Comparison of ENCODE assay signal across 8 mouse cellular contexts in genomic region chr2:29618926-29619483, GRCm38 (mm10). TPM values are rescaled to one million over a fixed set of nuclear protein-coding genes. Genes with fewer than 3 reads are reported as not detected.
DNase-seq lines count a peak whose midpoint lies in the region; ATAC-seq and TF ChIP-seq lines count a peak whose summit lies in the region.

No protein-coding gene starts in this region.

- no peak overlapping the region for H3K9ac ChIP-seq in neural tube, embryonic 13.5 days
- no peak overlapping the region; the same call in 1 of the 2 replicates for H3K9ac ChIP-seq in hindbrain, embryonic 16.5 days (ENCODE audit: low read depth, low read length)
- no peak overlapping the region for H3K9ac ChIP-seq in midbrain, postnatal 0 days (replicated peaks; ENCODE audit: low read length, poor library complexity, severe bottlenecking)

- H3K4me3 ChIP-seq in neural tube, embryonic 13.5 days: peak overlapping the region; percentile 85
- peak overlapping the region; percentile 83 for H3K4me3 ChIP-seq in erythroblast, embryonic 14.5 days (replicated peaks)
- H3K4me3 ChIP-seq in hindbrain, embryonic 16.5 days (ENCODE audit: low read length): peak overlapping the region; percentile 84; the same call in 1 of the 2 replicates
- peak overlapping the region; percentile 86; the same call in 1 of the 2 replicates for H3K4me3 ChIP-seq in midbrain, postnatal 0 days (ENCODE audit: low read depth, low read length)

- no peaks in the 10 kb centered on the region for H3K27me3 ChIP-seq in neural tube, embryonic 13.5 days
- peaks cover 3% of the 10 kb centered on the region; the same call in 1 of the 2 replicates for H3K27me3 ChIP-seq in erythroblast, embryonic 14.5 days (ENCODE audit: control insufficient read depth)
- H3K27me3 ChIP-seq in hindbrain, embryonic 16.5 days (replicated peaks; ENCODE audit: control insufficient read depth, insufficient read depth, low read length): no peaks in the 10 kb centered on the region
- no peaks in the 10 kb centered on the region for H3K27me3 ChIP-seq in midbrain, postnatal 0 days (ENCODE audit: insufficient read depth, low read length)

- 66% methylated on average over 8 of the region's 8 CpGs for WGBS in neural tube, embryonic 13.5 days
- WGBS in hindbrain, embryonic 16.5 days: 65% methylated on average over 8 of the region's 8 CpGs
- 65% methylated on average over 8 of the region's 8 CpGs for WGBS in midbrain, postnatal 0 days

- H3K4me2 ChIP-seq in neural tube, embryonic 13.5 days: no peak overlapping the region
- H3K4me2 ChIP-seq in hindbrain, embryonic 16.5 days (ENCODE audit: low read length): peak overlapping the region; percentile 36
- H3K4me2 ChIP-seq in midbrain, postnatal 0 days (ENCODE audit: low read depth, low read length, poor library complexity, severe bottlenecking): no peak overlapping the region; the same call in 1 of the 2 replicates

- DNase-seq in neural tube, embryonic 10.5 days (ENCODE audit: extremely low spot score, low spot score): no peak
- no peak for DNase-seq in midbrain, postnatal 0 days (ENCODE audit: low spot score)
- no peak for DNase-seq in urinary bladder, postnatal 25 days (ENCODE audit: low spot score)
- DNase-seq in spleen, adult 18-20 months: no peak
- no peak for DNase-seq in embryo, embryonic 11 days

- H3K27ac ChIP-seq in neural tube, embryonic 13.5 days (replicated peaks): no peak overlapping the region
- no peak overlapping the region for H3K27ac ChIP-seq in hindbrain, embryonic 16.5 days (ENCODE audit: low read depth, low read length)
- peak overlapping the region; percentile 51 for H3K27ac ChIP-seq in midbrain, postnatal 0 days (ENCODE audit: low read depth, low read length)

- H3K36me3 ChIP-seq in neural tube, embryonic 13.5 days: no peaks in the 10 kb centered on the region
- peaks cover 15% of the 10 kb centered on the region for H3K36me3 ChIP-seq in erythroblast, embryonic 14.5 days (ENCODE audit: control insufficient read depth)
- no peaks in the 10 kb centered on the region for H3K36me3 ChIP-seq in hindbrain, embryonic 16.5 days (ENCODE audit: control insufficient read depth, insufficient read depth, low read length)
- no peaks in the 10 kb centered on the region for H3K36me3 ChIP-seq in midbrain, postnatal 0 days (ENCODE audit: insufficient read depth, low read length)

- ATAC-seq in neural tube, embryonic 13.5 days (ENCODE audit: low read depth): peak; percentile 21; the same call in 1 of the 2 replicates
- ATAC-seq in hindbrain, embryonic 16.5 days: peak; percentile 40; the same call in 1 of the 2 replicates
- ATAC-seq in midbrain, postnatal 0 days (ENCODE audit: low FRiP score): peak; percentile 6; the same call in 1 of the 2 replicates

- no peaks in the 10 kb centered on the region for H3K9me3 ChIP-seq in neural tube, embryonic 13.5 days
- no peaks in the 10 kb centered on the region for H3K9me3 ChIP-seq in erythroblast, embryonic 14.5 days (ENCODE audit: control insufficient read depth, low read length)
- no peaks in the 10 kb centered on the region for H3K9me3 ChIP-seq in hindbrain, embryonic 16.5 days (ENCODE audit: control insufficient read depth, low read length)
- no peaks in the 10 kb centered on the region for H3K9me3 ChIP-seq in midbrain, postnatal 0 days (ENCODE audit: low read length)

- H3K4me1 ChIP-seq in neural tube, embryonic 13.5 days (replicated peaks): peaks cover 38% of the 10 kb centered on the region
- peaks cover 43% of the 10 kb centered on the region for H3K4me1 ChIP-seq in erythroblast, embryonic 14.5 days (ENCODE audit: control insufficient read depth)
- H3K4me1 ChIP-seq in hindbrain, embryonic 16.5 days (ENCODE audit: control insufficient read depth, insufficient read depth, low read depth, low read length): peaks cover 13% of the 10 kb centered on the region
- peaks cover 7% of the 10 kb centered on the region; the same call in 1 of the 2 replicates for H3K4me1 ChIP-seq in midbrain, postnatal 0 days (ENCODE audit: insufficient read depth, low read length)

- no peak for TF ChIP-seq CTCF in midbrain, postnatal 0 days (IDR thresholded peaks at IDR 0.05)

RNA-seq across cellular contexts. Expression of gene Rapgef1, which starts 0.5 kb away (rescaled TPM):
- polyA plus RNA-seq in neural tube, embryonic 13.5 days (2015; fragmentation: Nextera tagmentation; extraction: Ambion mirVana): 13.5 and 15.5 TPM in 2 replicates
- polyA plus RNA-seq in erythroblast, embryonic 14.5 days (2012): 2.0 and 2.1 TPM in 2 replicates
- polyA plus RNA-seq in hindbrain, embryonic 16.5 days (2015; fragmentation: Nextera tagmentation; extraction: Ambion mirVana): 14.8 and 18.6 TPM in 2 replicates
- total RNA-seq in midbrain, postnatal 0 days (2014; rRNA removed): 98.7 and 109 TPM in 2 replicates
- 15.4 and 16.2 TPM in 2 replicates for polyA plus RNA-seq in midbrain, postnatal 0 days (2015; fragmentation: Nextera tagmentation; extraction: Ambion mirVana)
